1 mouse cellular context compared by ENCODE assay signal in genomic region chr1:171328839-171329432, GRCm38 (mm10).
TF ChIP-seq lines count a peak whose summit lies in the region.

Gene Dedd (plus strand): TSS chr1:171329145.

TF ChIP-seq in CH12.LX, 34 proteins besides CTCF, POLR2A, EP300 and RAD21 (continued from another document):
- TF ChIP-seq MXI1 (IDR thresholded peaks at IDR 0.05; ENCODE audit: low read depth, low read length): peak; percentile 43; the same call in 1 of the 2 replicates
